Mouse (Mus musculus) layer of hippocampus, adult 18-20 months (tissue): ENCODE measurements at regions not wholly inside any gene's neighbourhood (a gene's known extent, or its start where the extent isn't known, plus 50 kb on each side); places are given as distances from the start of the nearest gene placed in this dataset.
"Not testable (repeated sequence)": the region's sequence is repeated elsewhere in the genome, so short reads cannot be mapped to it uniquely, and the experiment has no call there.

Experiments
- DNase-seq, 2 experiments: peaks; one replicate each; pipeline ENCODE4 v3.0.0; 2022; ENCODE audit warnings: low spot score in 2 of 2

- peak in 1 of 2 experiments; percentile 31 for DNase-seq
These were observed 549.8 kb upstream of the Olfr1507 start for GRCm38 (mm10) chr14:53045331-53045730.

- not testable (repeated sequence) for DNase-seq
These were observed 548.6 kb upstream of the Olfr1507 start for GRCm38 (mm10) chr14:53044101-53044500.

GRCm38 (mm10) chr14:53042016-53042415 lies 546.5 kb upstream of the Olfr1507 start:
- not testable (repeated sequence) for DNase-seq

DNA sequence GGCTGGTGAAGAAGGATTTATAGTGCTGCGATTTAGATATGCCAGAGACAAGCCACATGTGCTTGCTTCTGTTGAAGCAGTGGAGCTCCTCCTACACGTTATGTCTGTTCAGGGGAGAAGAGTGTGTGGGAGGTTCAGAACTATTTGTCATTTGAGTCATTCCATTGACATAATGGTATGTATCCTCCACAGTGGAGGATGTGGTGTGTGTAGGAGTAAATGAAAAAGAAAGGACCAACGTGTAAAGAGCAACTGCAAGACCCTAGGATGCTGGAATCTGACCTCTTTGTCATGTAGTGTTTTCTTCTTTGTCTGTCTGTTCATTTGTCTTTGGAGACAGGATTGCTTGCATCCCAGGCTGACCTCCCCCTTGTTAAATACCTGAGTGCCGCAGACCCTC lies 543.9 kb upstream of the Olfr1507 start:
- DNase-seq, result peak in 1 of 2 experiments; percentile 50

DNA sequence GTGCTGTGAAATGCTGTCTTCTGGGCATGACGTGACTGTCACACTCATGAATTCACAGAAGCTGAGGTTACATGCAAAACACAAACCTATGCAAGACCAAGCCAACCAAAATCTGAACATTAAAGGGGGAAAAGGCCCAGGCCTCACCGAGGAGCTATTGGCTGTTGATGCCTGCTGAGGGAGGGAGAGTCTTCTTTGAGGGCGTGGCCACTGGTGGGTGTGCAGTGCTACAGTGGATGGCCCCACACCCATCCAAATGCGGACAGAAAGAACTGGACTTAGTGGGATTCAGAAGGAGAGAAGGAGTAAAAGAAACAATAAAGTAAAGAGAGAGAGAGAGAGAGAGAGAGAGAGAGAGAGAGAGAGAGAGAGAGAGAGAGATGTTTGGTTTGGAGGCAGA lies 539.4 kb upstream of the Olfr1507 start:
- not testable (repeated sequence) for DNase-seq

GRCm38 (mm10) chr14:53033221-53033620 lies 537.7 kb upstream of the Olfr1507 start:
- not testable (repeated sequence) for DNase-seq

- not testable (repeated sequence) for DNase-seq
These were observed 536.9 kb upstream of the Olfr1507 start for GRCm38 (mm10) chr14:53032498-53032897.

GRCm38 (mm10) chr14:53030227-53030626 lies 534.7 kb upstream of the Olfr1507 start:
- DNase-seq, result not testable (repeated sequence)

DNA sequence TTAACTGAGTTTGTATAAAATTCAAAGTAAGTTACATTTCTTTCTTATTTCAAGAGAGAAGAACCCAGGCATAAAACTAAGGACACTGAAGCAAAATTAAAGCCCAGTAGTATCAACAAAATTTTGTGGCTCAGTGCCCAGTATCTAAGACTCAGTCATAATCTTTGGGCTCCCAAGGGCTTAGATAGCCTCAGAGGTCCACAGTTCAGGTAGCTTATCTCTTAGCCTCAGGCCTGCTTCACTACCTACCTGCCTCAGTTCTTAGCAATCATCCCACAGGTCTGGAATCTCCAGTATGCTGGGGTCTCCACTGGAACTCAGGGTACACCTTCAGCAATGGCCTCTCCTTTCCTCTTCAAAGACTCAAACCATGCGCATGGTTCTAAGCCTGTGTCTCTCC lies 531.4 kb upstream of the Olfr1507 start:
- DNase-seq, result not testable (repeated sequence)

DNA sequence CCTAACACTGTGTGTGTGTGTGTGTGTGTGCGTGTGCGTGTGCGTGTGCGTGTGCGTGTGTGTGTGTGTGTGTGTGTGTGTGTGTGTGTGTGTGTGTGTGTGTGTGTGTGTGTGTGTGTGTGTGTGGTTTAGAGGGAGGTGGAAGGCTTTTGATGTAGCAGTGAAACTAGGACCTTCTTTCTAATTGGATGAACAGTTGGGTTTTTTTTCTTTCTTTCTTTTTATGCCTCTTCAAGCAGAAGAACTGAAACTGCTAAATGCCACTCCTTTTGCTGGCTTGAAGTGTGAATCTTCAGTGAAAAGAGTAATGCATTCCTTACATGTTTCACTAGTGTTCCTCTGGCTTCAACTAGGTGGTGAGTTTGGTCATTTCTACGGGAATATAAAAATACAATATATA lies 524.6 kb upstream of the Olfr1507 start:
- DNase-seq, result not testable (repeated sequence)

- not testable (repeated sequence) for DNase-seq
These were observed 512.2 kb upstream of the Olfr1507 start for GRCm38 (mm10) chr14:53007741-53008140.

DNA sequence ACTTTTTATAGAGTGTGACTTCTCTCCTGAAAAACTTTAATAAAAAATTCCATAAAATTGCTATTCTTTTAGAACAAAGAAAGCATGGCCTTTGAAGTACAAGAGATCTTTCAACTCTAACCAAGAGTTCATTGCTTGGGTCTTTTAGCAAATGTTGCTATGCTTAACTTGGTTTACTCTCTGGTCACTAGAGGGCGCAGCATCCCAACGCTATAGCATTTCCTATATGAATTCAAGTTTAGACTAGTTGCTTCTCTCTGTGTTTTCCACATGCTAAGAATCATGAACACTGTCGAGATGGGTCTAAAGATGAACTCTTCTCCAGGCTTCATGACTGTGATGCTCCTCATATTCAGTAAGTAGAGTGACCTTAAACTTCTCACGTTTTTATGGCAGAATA lies 511.8 kb upstream of the Olfr1507 start:
- DNase-seq, result not testable (repeated sequence)

DNA sequence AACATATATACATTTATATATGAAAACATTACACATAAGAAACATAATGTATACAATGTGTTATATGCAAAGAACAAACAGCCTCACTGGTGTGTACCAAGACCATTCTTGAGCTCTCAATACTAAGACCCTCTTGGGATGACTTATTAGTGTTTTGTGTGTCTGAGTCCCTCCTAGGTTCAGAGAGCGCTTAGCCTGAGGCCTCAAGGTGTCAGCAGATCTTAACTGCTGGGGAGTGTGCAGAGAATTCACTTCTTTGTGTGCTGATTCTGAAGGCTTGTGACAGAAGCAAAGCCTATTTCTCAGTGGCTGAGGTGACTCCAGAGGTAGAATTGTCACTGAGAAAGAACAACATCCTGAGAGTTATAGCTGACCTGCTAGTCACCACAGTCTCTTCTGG lies 505.7 kb upstream of the Olfr1507 start:
- not testable (repeated sequence) for DNase-seq

DNA sequence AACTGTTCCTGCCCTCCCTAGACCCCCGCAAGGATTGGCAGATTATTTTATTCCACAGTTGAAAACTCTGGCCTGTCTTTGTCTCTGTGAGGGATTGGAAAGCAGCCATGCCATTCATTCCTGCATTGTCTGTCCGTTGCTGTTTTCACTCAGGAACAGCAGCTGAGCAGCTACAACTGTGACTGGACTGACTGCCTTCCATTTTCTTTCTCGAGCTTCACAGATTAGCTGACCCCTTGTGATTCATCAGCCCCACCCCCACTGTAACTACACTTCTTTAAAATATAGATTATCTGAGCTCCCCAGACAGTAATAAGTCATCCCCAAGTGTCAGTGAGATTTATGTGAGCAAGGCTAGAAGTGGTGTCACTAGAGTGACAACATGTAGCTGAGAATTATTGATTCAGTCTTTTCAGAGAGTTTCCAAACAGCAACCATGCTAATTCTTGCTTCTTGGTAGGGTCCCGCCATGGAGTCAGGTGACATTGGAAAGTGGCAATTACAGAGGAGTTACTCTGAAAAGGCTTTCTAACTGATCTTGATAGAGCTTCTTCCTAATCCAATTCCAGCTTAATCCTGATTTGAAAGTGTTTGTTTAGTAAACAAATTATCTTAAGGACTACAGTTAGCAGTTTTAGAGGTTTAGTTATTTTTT lies 496.7 kb upstream of the Olfr1507 start:
- DNase-seq, result not testable (repeated sequence)

- not testable (repeated sequence) for DNase-seq
These were observed 495.7 kb upstream of the Olfr1507 start for GRCm38 (mm10) chr14:52991328-52991665.

DNA sequence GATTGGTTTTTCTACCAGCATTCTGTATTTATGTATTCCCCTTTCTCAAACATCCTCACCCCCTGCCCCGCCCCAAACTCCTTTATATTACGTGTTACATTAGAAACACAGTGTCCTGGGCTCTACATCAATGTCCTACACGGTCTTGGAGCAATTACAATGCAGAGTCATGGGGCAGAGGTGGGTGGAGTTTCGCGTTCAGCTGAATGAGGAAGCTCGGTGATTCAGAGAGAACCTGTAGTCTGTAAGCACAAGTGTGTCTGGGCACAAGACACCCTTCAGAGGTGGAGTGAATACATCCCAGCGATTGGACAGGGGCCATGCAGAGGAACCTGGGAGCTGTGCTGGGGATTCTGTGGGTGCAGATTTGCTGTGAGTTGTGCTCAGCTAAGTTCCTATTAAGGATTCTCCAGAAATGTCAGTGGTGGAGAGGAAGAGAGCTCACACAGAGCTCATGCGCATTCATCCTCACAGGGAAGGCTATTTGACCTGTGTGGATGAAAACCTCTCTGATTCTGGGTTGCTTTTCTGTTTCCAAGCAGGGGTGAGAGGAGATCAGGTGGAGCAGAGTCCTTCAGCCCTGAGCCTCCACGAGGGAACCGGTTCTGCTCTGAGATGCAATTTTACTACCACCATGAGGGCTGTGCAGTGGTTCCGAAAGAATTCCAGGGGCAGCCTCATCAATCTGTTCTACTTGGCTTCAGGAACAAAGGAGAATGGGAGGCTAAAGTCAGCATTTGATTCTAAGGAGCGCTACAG lies 495.2 kb upstream of the Olfr1507 start:
- DNase-seq, result not testable (repeated sequence)

GRCm38 (mm10) chr14:52989940-52990339 lies 494.4 kb upstream of the Olfr1507 start:
- DNase-seq, result not testable (repeated sequence)

GRCm38 (mm10) chr14:52988563-52988962 lies 493.0 kb upstream of the Olfr1507 start:
- not testable (repeated sequence) for DNase-seq

- DNase-seq, result not testable (repeated sequence)
These were observed 476.9 kb upstream of the Olfr1507 start for GRCm38 (mm10) chr14:52972207-52973003.

GRCm38 (mm10) chr14:52962110-52962509 lies 466.6 kb upstream of the Olfr1507 start:
- not testable (repeated sequence) for DNase-seq

- not testable (repeated sequence) for DNase-seq
These were observed 461.0 kb upstream of the Olfr1507 start for GRCm38 (mm10) chr14:52956515-52956914.

DNA sequence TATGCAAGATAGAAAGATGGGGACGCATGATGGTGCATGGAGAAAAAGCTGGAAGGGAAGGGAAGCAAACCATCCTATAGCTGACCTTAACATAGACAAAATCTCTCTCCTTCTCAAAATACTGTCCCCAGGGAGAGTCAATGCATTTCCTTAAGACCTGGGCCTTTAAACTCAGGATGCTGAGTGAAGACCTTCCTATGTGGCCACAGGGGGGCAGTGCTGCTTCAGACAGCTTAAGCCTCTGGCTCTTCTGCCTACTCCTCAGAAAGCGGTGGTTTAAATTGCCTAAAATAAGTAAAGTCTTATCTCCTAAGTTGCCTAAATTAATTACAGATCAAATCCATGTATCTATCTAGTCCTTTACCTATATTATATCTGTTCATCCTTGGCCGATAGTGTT lies 449.4 kb upstream of the Olfr1507 start:
- not testable (repeated sequence) for DNase-seq
